Mouse (Mus musculus): ENCODE results near the gene Dlx5. TPM values are rescaled to one million over a fixed set of nuclear protein-coding genes. Genes with fewer than 3 reads are reported as not detected.

Dlx5 gene
- polyA plus RNA-seq, 1 experiment from 2014 or later = 55.7 TPM

- ATAC-seq = no peak
- no peaks in the 10 kb centered on the region for H3K36me3 ChIP-seq (ENCODE audit: control insufficient read depth, insufficient read depth, low read length)
- peak overlapping the region; percentile 97 for H3K27ac ChIP-seq (ENCODE audit: low read depth, low read length)
- H3K4me3 ChIP-seq (ENCODE audit: low read depth, low read length) = peak overlapping the region; percentile 38
- DNase-seq (ENCODE audit: low spot score) = no peak
- WGBS = 0% methylated on average over 1 of the region's 1 CpGs
- no peaks in the 10 kb centered on the region; the same call in 1 of the 2 replicates for H3K4me1 ChIP-seq (ENCODE audit: control insufficient read depth, insufficient read depth, low read length)
- peak overlapping the region; percentile 65 for H3K4me2 ChIP-seq (ENCODE audit: low read length)
- no peaks in the 10 kb centered on the region for H3K9me3 ChIP-seq (replicated peaks; ENCODE audit: control insufficient read depth, low read length)
- peak overlapping the region; percentile 74 for H3K9ac ChIP-seq (ENCODE audit: low read length)
- peaks cover 56% of the 10 kb centered on the region for H3K27me3 ChIP-seq (replicated peaks; ENCODE audit: control insufficient read depth, insufficient read depth, low read length)
These were observed 23.3 kb downstream of the Dlx5 start for GRCm38 (mm10) chr6:6858571-6858970.

- peaks cover 59% of the 10 kb centered on the region for H3K27me3 ChIP-seq (replicated peaks; ENCODE audit: control insufficient read depth, insufficient read depth, low read length)
- ATAC-seq (no peak), DNase-seq (ENCODE audit: low spot score) (no peak)
- peak overlapping the region; percentile 97 for H3K27ac ChIP-seq (ENCODE audit: low read depth, low read length)
- WGBS = 13% methylated on average over 2 of the region's 2 CpGs
- H3K4me2 ChIP-seq (ENCODE audit: low read length) = peak overlapping the region; percentile 65
- peak overlapping the region; percentile 38 for H3K4me3 ChIP-seq (ENCODE audit: low read depth, low read length)
- H3K9me3 ChIP-seq (replicated peaks; ENCODE audit: control insufficient read depth, low read length) = no peaks in the 10 kb centered on the region
- no peaks in the 10 kb centered on the region for H3K36me3 ChIP-seq (ENCODE audit: control insufficient read depth, insufficient read depth, low read length)
- H3K4me1 ChIP-seq (ENCODE audit: control insufficient read depth, insufficient read depth, low read length) = no peaks in the 10 kb centered on the region; the same call in 1 of the 2 replicates
- peak overlapping the region; percentile 74 for H3K9ac ChIP-seq (ENCODE audit: low read length)
These were observed 24.1 kb downstream of the Dlx5 start for GRCm38 (mm10) chr6:6857766-6858165.

- ATAC-seq (no peak), DNase-seq (ENCODE audit: low spot score) (no peak)
- H3K9ac ChIP-seq (ENCODE audit: low read length) = peak overlapping the region; percentile 68
- no peaks in the 10 kb centered on the region for H3K36me3 ChIP-seq (ENCODE audit: control insufficient read depth, insufficient read depth, low read length)
- peak overlapping the region; percentile 65 for H3K4me2 ChIP-seq (ENCODE audit: low read length)
- no peaks in the 10 kb centered on the region; the same call in 1 of the 2 replicates for H3K4me1 ChIP-seq (ENCODE audit: control insufficient read depth, insufficient read depth, low read length)
- WGBS = under 1% methylated on average over 4 of the region's 4 CpGs
- peak overlapping the region; percentile 32 for H3K4me3 ChIP-seq (ENCODE audit: low read depth, low read length)
- peaks cover 61% of the 10 kb centered on the region for H3K27me3 ChIP-seq (replicated peaks; ENCODE audit: control insufficient read depth, insufficient read depth, low read length)
- H3K9me3 ChIP-seq (replicated peaks; ENCODE audit: control insufficient read depth, low read length) = no peaks in the 10 kb centered on the region
- peak overlapping the region; percentile 85 for H3K27ac ChIP-seq (ENCODE audit: low read depth, low read length)
These were observed 25.0 kb downstream of the Dlx5 start for GRCm38 (mm10) chr6:6856881-6857280.

- peak overlapping the region; percentile 32 for H3K4me3 ChIP-seq (ENCODE audit: low read depth, low read length)
- H3K9ac ChIP-seq (ENCODE audit: low read length) = peak overlapping the region; percentile 68
- H3K4me2 ChIP-seq (ENCODE audit: low read length) = peak overlapping the region; percentile 65
- peaks cover 66% of the 10 kb centered on the region for H3K27me3 ChIP-seq (replicated peaks; ENCODE audit: control insufficient read depth, insufficient read depth, low read length)
- under 1% methylated on average over 20 of the region's 20 CpGs for WGBS
- H3K4me1 ChIP-seq (ENCODE audit: control insufficient read depth, insufficient read depth, low read length) = no peaks in the 10 kb centered on the region; the same call in 1 of the 2 replicates
- ATAC-seq (0 out of 2 replicates have a peak, but pooled peaks have one; percentile 10), DNase-seq (ENCODE audit: low spot score) (no peak)
- no peaks in the 10 kb centered on the region for H3K36me3 ChIP-seq (ENCODE audit: control insufficient read depth, insufficient read depth, low read length)
- no peaks in the 10 kb centered on the region for H3K9me3 ChIP-seq (replicated peaks; ENCODE audit: control insufficient read depth, low read length)
- peak overlapping the region; percentile 85 for H3K27ac ChIP-seq (ENCODE audit: low read depth, low read length)
These were observed 25.6 kb downstream of the Dlx5 start for GRCm38 (mm10) chr6:6856316-6856715.

- peak overlapping the region; percentile 32 for H3K4me3 ChIP-seq (ENCODE audit: low read depth, low read length)
- peaks cover 70% of the 10 kb centered on the region for H3K27me3 ChIP-seq (replicated peaks; ENCODE audit: control insufficient read depth, insufficient read depth, low read length)
These were observed 26.1 kb downstream of the Dlx5 start for GRCm38 (mm10) chr6:6855746-6856185.

GRCm38 (mm10) chr6:6854902-6855745 lies 26.8 kb downstream of the Dlx5 start:
- Histone ChIP-seq H3K4me1 (ENCODE audit: control insufficient read depth, insufficient read depth, low read length) (no peaks in the 10 kb centered on the region; the same call in 1 of the 2 replicates), H3K4me3 (ENCODE audit: low read depth, low read length) (peak overlapping the region; percentile 32), H3K9ac (ENCODE audit: low read length) (peak overlapping the region; percentile 68), H3K36me3 (ENCODE audit: control insufficient read depth, insufficient read depth, low read length) (no peaks in the 10 kb centered on the region), H3K9me3 (replicated peaks; ENCODE audit: control insufficient read depth, low read length) (no peaks in the 10 kb centered on the region), H3K4me2 (ENCODE audit: low read length) (peak overlapping the region; percentile 65), H3K27ac (ENCODE audit: low read depth, low read length) (peak overlapping the region; percentile 85), H3K27me3 (replicated peaks; ENCODE audit: control insufficient read depth, insufficient read depth, low read length) (peaks cover 74% of the 10 kb centered on the region)
- DNase-seq (ENCODE audit: low spot score) (no peak), ATAC-seq (no peak)
- under 1% methylated on average over 25 of the region's 25 CpGs for WGBS

More at GRCm38 (mm10) chr6:6855746-6856185, 26.1 kb downstream of the Dlx5 start:
- DNase-seq (ENCODE audit: low spot score) = no peak
- ATAC-seq = no peak
- H3K36me3 ChIP-seq (ENCODE audit: control insufficient read depth, insufficient read depth, low read length) = no peaks in the 10 kb centered on the region
- H3K9me3 ChIP-seq (replicated peaks; ENCODE audit: control insufficient read depth, low read length) = no peaks in the 10 kb centered on the region
- WGBS = under 1% methylated on average over 10 of the region's 10 CpGs
- peak overlapping the region; percentile 85 for H3K27ac ChIP-seq (ENCODE audit: low read depth, low read length)
- H3K9ac ChIP-seq (ENCODE audit: low read length) = peak overlapping the region; percentile 68
- no peaks in the 10 kb centered on the region; the same call in 1 of the 2 replicates for H3K4me1 ChIP-seq (ENCODE audit: control insufficient read depth, insufficient read depth, low read length)
- H3K4me2 ChIP-seq (ENCODE audit: low read length) = peak overlapping the region; percentile 65

- Histone ChIP-seq H3K9me3 (replicated peaks; ENCODE audit: control insufficient read depth, low read length) (no peaks in the 10 kb centered on the region), H3K27me3 (replicated peaks; ENCODE audit: control insufficient read depth, insufficient read depth, low read length) (peaks cover 77% of the 10 kb centered on the region), H3K9ac (ENCODE audit: low read length) (peak overlapping the region; percentile 68), H3K4me2 (ENCODE audit: low read length) (peak overlapping the region; percentile 65), H3K27ac (ENCODE audit: low read depth, low read length) (peak overlapping the region; percentile 50; the same call in 1 of the 2 replicates), H3K4me1 (ENCODE audit: control insufficient read depth, insufficient read depth, low read length) (no peaks in the 10 kb centered on the region; the same call in 1 of the 2 replicates), H3K4me3 (ENCODE audit: low read depth, low read length) (peak overlapping the region; percentile 32), H3K36me3 (ENCODE audit: control insufficient read depth, insufficient read depth, low read length) (no peaks in the 10 kb centered on the region)
- ATAC-seq (no peak), DNase-seq (ENCODE audit: low spot score) (no peak)
- WGBS = 2% methylated on average over 9 of the region's 9 CpGs
These were observed 27.7 kb downstream of the Dlx5 start for GRCm38 (mm10) chr6:6854176-6854575.

- ATAC-seq = no peak
- Histone ChIP-seq H3K36me3 (ENCODE audit: control insufficient read depth, insufficient read depth, low read length) (no peaks in the 10 kb centered on the region), H3K9me3 (replicated peaks; ENCODE audit: control insufficient read depth, low read length) (no peaks in the 10 kb centered on the region), H3K9ac (ENCODE audit: low read length) (peak overlapping the region; percentile 40; the same call in 1 of the 2 replicates), H3K4me3 (ENCODE audit: low read depth, low read length) (0 out of 2 replicates have a peak overlapping the region, but pooled peaks have one; percentile 9), H3K27ac (ENCODE audit: low read depth, low read length) (peak overlapping the region; percentile 24; the same call in 1 of the 2 replicates), H3K4me1 (ENCODE audit: control insufficient read depth, insufficient read depth, low read length) (no peaks in the 10 kb centered on the region; the same call in 1 of the 2 replicates), H3K27me3 (replicated peaks; ENCODE audit: control insufficient read depth, insufficient read depth, low read length) (peaks cover 82% of the 10 kb centered on the region), H3K4me2 (ENCODE audit: low read length) (peak overlapping the region; percentile 37)
- WGBS = 40% methylated on average over 3 of the region's 3 CpGs
- DNase-seq (ENCODE audit: low spot score) = no peak
These were observed 28.9 kb downstream of the Dlx5 start for GRCm38 (mm10) chr6:6852944-6853343.
